Mouse (Mus musculus): ENCODE measurements at regions not wholly inside any gene's neighbourhood (a gene's known extent, or its start where the extent isn't known, plus 50 kb on each side); places are given as distances from the start of the nearest gene placed in this dataset.

DNA sequence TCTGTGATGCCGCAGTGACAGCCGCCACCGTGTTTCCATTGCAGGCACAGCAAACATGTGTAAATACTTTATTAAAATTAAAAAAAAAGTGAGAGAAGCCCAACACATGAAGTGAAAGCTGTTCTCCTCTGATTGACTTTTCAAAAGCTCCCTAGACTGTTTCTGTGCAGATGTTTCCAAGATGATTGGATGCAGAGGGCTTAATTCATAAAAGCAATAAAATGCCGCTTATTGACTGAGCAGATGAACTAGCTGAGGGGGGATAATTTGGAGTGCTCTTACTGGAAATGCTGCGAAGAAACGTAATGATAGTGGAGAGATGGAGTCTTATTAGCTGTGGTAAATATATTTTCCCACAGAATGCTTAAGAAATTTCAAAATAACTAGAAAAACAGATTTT lies 170.4 kb downstream of the Rnf144a start:
- intact Hi-C loops (cut with DNase I) = no loop called here

GRCm38 (mm10) chr12:26227557-26228020 lies 187.5 kb downstream of the Rnf144a start:
- intact Hi-C loops (cut with DNase I) = loop anchor here (5.0 to 10.0 kb wide), 2 partner anchors 153 to 1135 kb away; no protein-coding TSS in a partner anchor
- DNase-seq = peak; percentile 36

More for the DNA sequence above, 170.4 kb downstream of the Rnf144a start:
- no peak for DNase-seq

DNA sequence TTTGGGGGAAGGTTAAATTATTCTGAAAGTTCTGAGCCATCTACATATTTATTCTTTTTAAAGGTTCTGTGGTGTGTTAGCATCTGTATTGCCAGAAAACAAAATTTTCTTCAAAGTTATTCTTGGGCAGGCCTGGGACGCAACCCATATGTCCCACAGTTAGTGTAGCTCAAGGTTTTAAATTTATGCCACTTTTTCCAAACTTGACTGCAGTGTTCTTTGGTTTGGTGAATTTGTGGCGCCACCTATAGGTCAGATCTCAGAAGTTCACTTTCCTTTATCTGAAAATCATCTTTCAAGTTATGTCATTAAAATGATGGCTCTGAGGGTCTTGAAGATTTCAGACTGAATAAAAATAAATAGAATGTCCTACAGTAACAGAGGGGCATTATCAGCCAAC lies 188.7 kb downstream of the Rnf144a start:
- intact Hi-C loops (cut with DNase I) = loop anchor here (5.0 to 10.0 kb wide), 2 partner anchors 152 to 1134 kb away; no protein-coding TSS in a partner anchor
- peak; percentile 31 for DNase-seq

GRCm38 (mm10) chr12:26212447-26212846 lies 202.6 kb downstream of the Rnf144a start:
- no peak for DNase-seq
- intact Hi-C loops (cut with DNase I) = no loop called here

GRCm38 (mm10) chr12:26211423-26211822 lies 203.6 kb downstream of the Rnf144a start:
- intact Hi-C loops (cut with DNase I) = no loop called here
- no peak for DNase-seq

DNA sequence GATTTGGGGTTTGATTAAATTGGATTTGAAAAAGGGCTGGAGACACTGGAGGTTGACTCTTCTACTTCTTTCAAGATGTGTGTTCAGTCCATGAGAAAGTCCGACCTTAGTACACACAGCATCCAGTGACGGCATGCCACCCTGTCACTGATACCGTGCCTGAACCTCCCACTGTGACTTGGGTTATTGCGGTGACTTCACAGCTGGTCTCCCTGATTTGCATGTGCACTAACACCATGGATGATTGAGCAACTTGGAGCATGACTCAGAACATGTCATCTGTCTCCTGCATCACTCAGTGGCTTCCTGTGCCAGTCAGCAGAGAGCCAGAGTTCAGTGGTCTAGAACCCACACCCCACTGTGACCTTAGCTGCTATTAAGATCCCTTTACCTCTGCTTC lies 208.3 kb downstream of the Rnf144a start:
- intact Hi-C loops (cut with DNase I) = no loop called here

GRCm38 (mm10) chr12:26206036-26206435 lies 209.0 kb downstream of the Rnf144a start:
- intact Hi-C loops (cut with DNase I) = no loop called here
- peak; percentile 63 for DNase-seq

More for the DNA sequence above, 208.3 kb downstream of the Rnf144a start:
- DNase-seq = no peak

DNA sequence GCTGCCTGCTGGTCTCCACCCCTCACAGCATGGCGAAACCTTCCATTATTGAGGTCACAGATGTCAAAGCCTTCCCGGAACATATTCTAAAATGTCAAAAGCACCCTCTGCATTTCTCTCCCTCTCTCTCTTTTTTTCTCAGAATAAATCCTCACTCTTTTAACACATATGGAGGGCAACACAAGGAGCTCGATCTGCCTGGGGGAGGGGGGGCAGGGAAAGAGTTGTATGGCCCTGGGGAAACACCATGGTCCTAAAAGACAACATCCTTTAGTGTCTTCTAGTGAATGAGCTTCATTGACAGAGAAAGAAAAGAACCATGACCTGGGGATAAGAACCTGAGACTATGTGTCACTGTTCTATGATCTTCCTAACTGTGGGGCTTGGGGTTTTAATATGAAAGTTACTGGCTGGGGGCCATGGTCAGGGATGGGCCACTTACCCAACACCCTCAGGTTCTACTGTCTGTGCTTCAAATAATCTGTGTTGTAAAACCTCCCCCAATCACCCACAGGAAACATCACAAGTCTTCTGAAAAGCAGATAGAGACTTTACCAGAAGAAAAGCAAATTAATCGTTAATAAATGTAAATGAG lies 223.0 kb downstream of the Rnf144a start:
- intact Hi-C loops (cut with DNase I) = no loop called here
- no peak for DNase-seq

GRCm38 (mm10) chr12:26191268-26191981 lies 223.6 kb downstream of the Rnf144a start:
- intact Hi-C loops (cut with DNase I) = no loop called here
- peak; percentile 43 for DNase-seq

- intact Hi-C loops (cut with DNase I) = no loop called here
- DNase-seq = no peak
Observed at GRCm38 (mm10) chr12:26188996-26189395, 226.1 kb downstream of the Rnf144a start.

GRCm38 (mm10) chr12:26187091-26187862 lies 227.8 kb downstream of the Rnf144a start:
- intact Hi-C loops (cut with DNase I) = no loop called here
- no peak for DNase-seq

GRCm38 (mm10) chr12:26184701-26185460 lies 230.2 kb downstream of the Rnf144a start:
- intact Hi-C loops (cut with DNase I) = no loop called here
- DNase-seq = no peak

- intact Hi-C loops (cut with DNase I) = no loop called here
- DNase-seq = no peak
Observed at GRCm38 (mm10) chr12:26183021-26183420, 232.0 kb downstream of the Rnf144a start.

DNA sequence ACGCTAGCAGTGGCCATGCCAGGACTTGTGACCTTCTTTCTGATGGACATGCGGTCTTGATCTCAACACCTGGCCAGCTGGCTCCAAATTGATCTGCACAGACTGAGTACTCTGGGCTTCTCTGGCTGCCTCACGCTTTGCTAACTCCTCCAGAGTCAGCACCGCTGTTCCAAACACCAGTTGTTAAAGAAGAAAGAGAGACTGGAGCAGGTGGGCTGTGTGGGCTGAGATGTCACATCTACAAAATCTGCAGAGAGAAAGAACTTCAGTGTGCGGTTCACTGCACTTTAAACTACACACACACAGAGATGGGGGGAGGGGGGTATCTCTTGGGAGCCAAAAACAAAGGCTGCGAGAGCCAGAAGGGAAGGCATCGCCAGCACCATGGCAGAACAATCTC lies 234.2 kb downstream of the Rnf144a start:
- peak; percentile 29 for DNase-seq
- intact Hi-C loops (cut with DNase I) = no loop called here

- peak; percentile 5 for DNase-seq
- intact Hi-C loops (cut with DNase I) = no loop called here
Observed at GRCm38 (mm10) chr12:26176231-26176662, 238.8 kb downstream of the Rnf144a start.

DNA sequence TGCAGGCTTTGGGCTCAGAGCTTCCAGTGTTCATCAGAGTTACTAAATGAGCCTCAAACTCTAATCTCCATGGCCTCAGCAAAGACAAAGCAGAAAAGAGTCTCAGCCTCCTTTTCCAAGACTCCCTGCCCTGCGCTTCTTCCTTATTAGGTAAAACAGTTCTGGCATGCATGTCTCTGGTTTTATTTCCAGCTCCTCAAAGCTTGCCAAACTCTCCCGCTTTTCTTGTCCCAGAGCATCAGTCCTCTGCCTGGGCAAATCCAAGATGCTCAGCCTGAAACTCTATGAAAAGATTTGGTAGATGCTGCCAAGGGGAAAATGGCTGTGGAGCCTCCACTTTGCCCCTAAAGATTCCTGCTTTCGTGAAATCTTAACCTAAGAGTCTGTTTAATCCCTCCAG lies 251.6 kb downstream of the Rnf144a start:
- no peak for DNase-seq

GRCm38 (mm10) chr12:26160861-26161615 lies 254.0 kb downstream of the Rnf144a start:
- DNase-seq = no peak
- intact Hi-C loops (cut with DNase I) = no loop called here

More for the DNA sequence above, 251.6 kb downstream of the Rnf144a start:
- intact Hi-C loops (cut with DNase I) = no loop called here

GRCm38 (mm10) chr12:26152992-26153391 lies 262.1 kb downstream of the Rnf144a start:
- DNase-seq = no peak
- intact Hi-C loops (cut with DNase I) = no loop called here

DNA sequence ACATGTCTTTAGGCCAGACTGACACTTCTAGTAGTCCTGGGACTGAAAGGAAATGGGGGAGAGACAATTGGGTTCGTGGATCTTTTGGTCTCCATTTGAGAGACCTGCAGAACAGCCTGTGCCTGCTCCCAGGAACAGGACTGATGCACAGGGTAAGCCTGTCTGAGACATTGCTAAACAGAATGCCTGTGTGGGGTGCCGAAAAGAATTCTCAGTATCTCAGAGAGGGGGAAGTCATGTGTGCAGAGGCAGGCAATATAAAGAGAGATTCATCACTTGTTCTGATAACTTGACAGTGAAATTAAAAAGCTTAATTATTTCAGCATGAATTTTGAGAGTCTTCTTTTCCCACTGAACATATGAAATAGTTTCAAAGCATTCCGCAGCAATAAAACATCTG lies 268.7 kb downstream of the Rnf144a start:
- no peak for DNase-seq
- intact Hi-C loops (cut with DNase I) = no loop called here
